Mouse (Mus musculus) liver, embryonic 15.5 days (tissue): ENCODE results near the gene Serac1. TPM values are rescaled to one million over a fixed set of nuclear protein-coding genes. Genes with fewer than 3 reads are reported as not detected.
A peak's percentile ranks its signal among the peaks of the same experiment; 100 is the strongest.

Source experiments
- ATAC-seq: fragments of 200-750 bp; cut with Nextera tagmentation; 2 replicates; pipeline ENCODE4 v1.8.0; 2017; ENCODE audit warnings: moderate number of reproducible peaks, mild to moderate bottlenecking, moderate library complexity; ENCODE audit not compliant: insufficient read depth
- H3K27ac ChIP-seq: fragments of 300-500 bp; sonication (generic); replicated peaks from 2 replicates; pipeline ENCODE4 v1.5.1; 2015; ENCODE audit warnings: mild to moderate bottlenecking, inconsistent platforms
- H3K27me3 ChIP-seq: fragments of 300-500 bp; sonication (generic); 2 replicates; pipeline ENCODE4 v1.6.1; 2015; ENCODE audit warnings: mild to moderate bottlenecking, inconsistent platforms
- H3K36me3 ChIP-seq: fragments of 300-500 bp; sonication (generic); replicated peaks from 2 replicates; pipeline ENCODE4 v1.6.1; 2015; ENCODE audit warnings: moderate library complexity, mild to moderate bottlenecking, inconsistent platforms
- H3K4me1 ChIP-seq: fragments of 300-500 bp; sonication (generic); replicated peaks from 2 replicates; pipeline ENCODE4 v1.6.1; 2015; ENCODE audit warnings: inconsistent platforms
- H3K4me2 ChIP-seq: fragments of 300-500 bp; sonication (generic); 2 replicates; pipeline ENCODE4 v1.6.1; 2015; ENCODE audit warnings: moderate library complexity, mild to moderate bottlenecking, inconsistent platforms
- H3K4me3 ChIP-seq: fragments of 300-500 bp; sonication (generic); replicated peaks from 2 replicates; pipeline ENCODE4 v1.5.1; 2015; ENCODE audit warnings: mild to moderate bottlenecking, inconsistent platforms
- H3K9ac ChIP-seq: fragments of 300-500 bp; sonication (generic); 2 replicates; pipeline ENCODE4 v1.6.1; 2015; ENCODE audit warnings: moderate library complexity, mild to moderate bottlenecking, inconsistent platforms
- H3K9me3 ChIP-seq: fragments of 300-500 bp; sonication (generic); replicated peaks from 2 replicates; pipeline ENCODE4 v1.6.1; 2016; ENCODE audit warnings: inconsistent platforms
- WGBS: fragments of 180-500 bp; shearing (Covaris S2); methylation state at CpG from one replicate; pipeline ENCODE4 v1.1.7; 2015; ENCODE audit warnings: mixed read lengths; ENCODE audit not compliant: insufficient replicate concordance; 5-methylcytosine and 5-hydroxymethylcytosine counted together
- polyA plus RNA-seq: library from polyadenylated mRNA; unstranded; fragments of >200 nt; fragmentation: Nextera tagmentation; extraction: Ambion mirVana; gene quantifications from 2 replicates; pipeline ENCODE4 v1.2.1, GENCODE M21; 2015

Gene Serac1
- polyA plus RNA-seq, 1 experiment from 2014 or later: 1.0 TPM

GRCm38 (mm10) chr17:6019776-6020175, 59.8 kb downstream of the Serac1 start:
- peaks cover 19% of the 10 kb centered on the region for H3K4me1 ChIP-seq
- no peak for ATAC-seq
- no peak overlapping the region for H3K4me2 ChIP-seq
- H3K27me3 ChIP-seq: no peaks in the 10 kb centered on the region
- no peaks in the 10 kb centered on the region for H3K36me3 ChIP-seq
- 23% methylated on average over 2 of the region's 2 CpGs for WGBS
- H3K27ac ChIP-seq: no peak overlapping the region
- H3K9me3 ChIP-seq: no peaks in the 10 kb centered on the region
- no peak overlapping the region for H3K4me3 ChIP-seq
- H3K9ac ChIP-seq: no peak overlapping the region

GRCm38 (mm10) chr17:6018348-6018747, 61.2 kb downstream of the Serac1 start:
- no peak overlapping the region for H3K4me3 ChIP-seq
- peak overlapping the region; percentile 58 for H3K27ac ChIP-seq
- H3K9me3 ChIP-seq: no peaks in the 10 kb centered on the region
- peaks cover 19% of the 10 kb centered on the region for H3K4me1 ChIP-seq
- H3K27me3 ChIP-seq: no peaks in the 10 kb centered on the region
- H3K9ac ChIP-seq: no peak overlapping the region
- H3K4me2 ChIP-seq: no peak overlapping the region
- no peaks in the 10 kb centered on the region for H3K36me3 ChIP-seq
- ATAC-seq: peak; percentile 81
- WGBS: 49% methylated on average over 4 of the region's 4 CpGs

- ATAC-seq: no peak
- Histone ChIP-seq H3K27ac (no peak overlapping the region), H3K4me2 (no peak overlapping the region), H3K4me3 (no peak overlapping the region), H3K27me3 (no peaks in the 10 kb centered on the region), H3K9ac (no peak overlapping the region), H3K4me1 (peaks cover 19% of the 10 kb centered on the region), H3K9me3 (no peaks in the 10 kb centered on the region), H3K36me3 (no peaks in the 10 kb centered on the region)
- 64% methylated on average over 12 of the region's 12 CpGs for WGBS
Observed at GRCm38 (mm10) chr17:6017268-6017667, 62.3 kb downstream of the Serac1 start.

GRCm38 (mm10) chr17:6016213-6016780, 63.2 kb downstream of the Serac1 start:
- no peaks in the 10 kb centered on the region for H3K27me3 ChIP-seq
- H3K4me2 ChIP-seq: no peak overlapping the region
- peaks cover 19% of the 10 kb centered on the region for H3K4me1 ChIP-seq
- H3K4me3 ChIP-seq: no peak overlapping the region
- H3K36me3 ChIP-seq: no peaks in the 10 kb centered on the region
- WGBS: 22% methylated on average over 7 of the region's 7 CpGs
- no peaks in the 10 kb centered on the region for H3K9me3 ChIP-seq
- no peak overlapping the region; the same call in 1 of the 2 replicates for H3K27ac ChIP-seq
- no peak overlapping the region for H3K9ac ChIP-seq
- 0 out of 2 replicates have a peak, but pooled peaks have one; percentile 27 for ATAC-seq

GRCm38 (mm10) chr17:6014985-6015384, 64.6 kb downstream of the Serac1 start:
- H3K9ac ChIP-seq: no peak overlapping the region
- H3K27ac ChIP-seq: no peak overlapping the region
- no peaks in the 10 kb centered on the region for H3K27me3 ChIP-seq
- no peak overlapping the region for H3K4me2 ChIP-seq
- no peaks in the 10 kb centered on the region for H3K36me3 ChIP-seq
- H3K9me3 ChIP-seq: no peaks in the 10 kb centered on the region
- H3K4me3 ChIP-seq: no peak overlapping the region
- 45% methylated on average over 4 of the region's 4 CpGs for WGBS
- ATAC-seq: no peak
- H3K4me1 ChIP-seq: peaks cover 19% of the 10 kb centered on the region

- Histone ChIP-seq H3K9ac (no peak overlapping the region), H3K27ac (no peak overlapping the region), H3K4me3 (no peak overlapping the region), H3K27me3 (no peaks in the 10 kb centered on the region), H3K4me2 (no peak overlapping the region), H3K36me3 (no peaks in the 10 kb centered on the region), H3K4me1 (peaks cover 10% of the 10 kb centered on the region), H3K9me3 (no peaks in the 10 kb centered on the region)
- 55% methylated on average over 4 of the region's 4 CpGs for WGBS
- ATAC-seq: no peak
Observed at GRCm38 (mm10) chr17:6013079-6013478, 66.5 kb downstream of the Serac1 start.

GRCm38 (mm10) chr17:6009606-6010005, 69.9 kb downstream of the Serac1 start:
- WGBS: 72% methylated on average over 4 of the region's 4 CpGs
- Histone ChIP-seq H3K27ac (no peak overlapping the region), H3K9ac (no peak overlapping the region), H3K4me3 (no peak overlapping the region), H3K27me3 (no peaks in the 10 kb centered on the region), H3K4me1 (peaks cover 20% of the 10 kb centered on the region), H3K4me2 (no peak overlapping the region), H3K36me3 (no peaks in the 10 kb centered on the region), H3K9me3 (no peaks in the 10 kb centered on the region)
- no peak for ATAC-seq

- no peak overlapping the region for H3K4me3 ChIP-seq
- H3K4me2 ChIP-seq: no peak overlapping the region
- peaks cover 20% of the 10 kb centered on the region for H3K4me1 ChIP-seq
- H3K27ac ChIP-seq: no peak overlapping the region
- no peaks in the 10 kb centered on the region for H3K27me3 ChIP-seq
- H3K9me3 ChIP-seq: no peaks in the 10 kb centered on the region
- ATAC-seq: no peak
- no peaks in the 10 kb centered on the region; the same call in 1 of the 2 replicates for H3K36me3 ChIP-seq
- WGBS: 15% methylated on average over 11 of the region's 11 CpGs
- H3K9ac ChIP-seq: no peak overlapping the region
Observed at GRCm38 (mm10) chr17:6008590-6008989, 71.0 kb downstream of the Serac1 start.

- Histone ChIP-seq H3K27me3 (no peaks in the 10 kb centered on the region), H3K27ac (no peak overlapping the region), H3K9me3 (no peaks in the 10 kb centered on the region), H3K4me3 (no peak overlapping the region), H3K4me2 (no peak overlapping the region), H3K36me3 (no peaks in the 10 kb centered on the region; the same call in 1 of the 2 replicates), H3K9ac (no peak overlapping the region), H3K4me1 (peaks cover 20% of the 10 kb centered on the region)
- no peak for ATAC-seq
- WGBS: 14% methylated on average over 9 of the region's 9 CpGs
Observed at GRCm38 (mm10) chr17:6007902-6008301, 71.6 kb downstream of the Serac1 start.

GRCm38 (mm10) chr17:6007101-6007780, 72.3 kb downstream of the Serac1 start:
- WGBS: 70% methylated on average over 5 of the region's 5 CpGs

GRCm38 (mm10) chr17:6005638-6006471, 73.7 kb downstream of the Serac1 start:
- peak; percentile 22; the same call in 1 of the 2 replicates for ATAC-seq
- H3K4me3 ChIP-seq: no peak overlapping the region
- H3K9ac ChIP-seq: no peak overlapping the region
- no peaks in the 10 kb centered on the region for H3K27me3 ChIP-seq
- H3K4me1 ChIP-seq: peaks cover 20% of the 10 kb centered on the region
- no peaks in the 10 kb centered on the region for H3K9me3 ChIP-seq
- no peaks in the 10 kb centered on the region; the same call in 1 of the 2 replicates for H3K36me3 ChIP-seq
- 22% methylated on average over 14 of the region's 14 CpGs for WGBS
- peak overlapping the region; percentile 20; the same call in 1 of the 2 replicates for H3K4me2 ChIP-seq
- no peak overlapping the region; the same call in 1 of the 2 replicates for H3K27ac ChIP-seq

More at GRCm38 (mm10) chr17:6007101-6007780, 72.3 kb downstream of the Serac1 start:
- Histone ChIP-seq H3K4me1 (peaks cover 20% of the 10 kb centered on the region), H3K27me3 (no peaks in the 10 kb centered on the region), H3K9ac (no peak overlapping the region), H3K9me3 (no peaks in the 10 kb centered on the region), H3K36me3 (no peaks in the 10 kb centered on the region; the same call in 1 of the 2 replicates), H3K4me2 (no peak overlapping the region), H3K27ac (no peak overlapping the region), H3K4me3 (no peak overlapping the region)
- no peak for ATAC-seq
